Mouse (Mus musculus) stomach, embryonic 16.5 days (tissue): ENCODE data around the gene Rasa3. TPM values are rescaled to one million over a fixed set of nuclear protein-coding genes. Genes with fewer than 3 reads are reported as not detected.

ENCODE experiments used
- polyA plus RNA-seq: library from polyadenylated mRNA; unstranded; fragments of >200 nt; fragmentation: Nextera tagmentation; extraction: Ambion mirVana; gene quantifications from 2 replicates; pipeline ENCODE4 v1.2.1, GENCODE M21; 2015

Gene Rasa3
- polyA plus RNA-seq, 1 experiment from 2014 or later: 30.9 TPM

Other genes with a start within 250 kb of the Rasa3 start
- 4.3 and 5.0 TPM in 2 replicates for gene Tmem255b, start 242.4 kb downstream of the Rasa3 start, polyA plus RNA-seq
- gene Gas6, start 183.1 kb downstream of the Rasa3 start, polyA plus RNA-seq: 151 and 162 TPM in 2 replicates
- gene 1700029H14Rik, start 115.1 kb downstream of the Rasa3 start, polyA plus RNA-seq: not detected in 2 replicates
- 0.05 and 0.42 TPM in 2 replicates for gene Cfap97d2, start 28.3 kb upstream of the Rasa3 start, polyA plus RNA-seq
- 142 and 153 TPM in 2 replicates for gene Cdc16, start 80.1 kb upstream of the Rasa3 start, polyA plus RNA-seq
- gene Upf3a, start 108.0 kb upstream of the Rasa3 start, polyA plus RNA-seq: 34.8 and 36.7 TPM in 2 replicates
- not detected in 2 replicates for gene AF366264, start 160.8 kb upstream of the Rasa3 start, polyA plus RNA-seq
- gene Champ1, start 192.0 kb upstream of the Rasa3 start, polyA plus RNA-seq: 27.6 and 30.8 TPM in 2 replicates
- gene Coprs, start 212.7 kb upstream of the Rasa3 start, polyA plus RNA-seq: 37.0 and 37.6 TPM in 2 replicates